Mouse (Mus musculus) lung, postnatal 0 days (tissue): ENCODE data around the gene Gadl1.

Experiments
- CTCF ChIP-seq: IDR thresholded peaks from 2 replicates; pipeline ENCODE4 v1.5.1; 2016; ENCODE audit warnings: antibody characterized with exemption, mild to moderate bottlenecking
- EP300 ChIP-seq: IDR thresholded peaks from 2 replicates; pipeline ENCODE4 v1.6.1; 2016; ENCODE audit warnings: antibody characterized with exemption, mild to moderate bottlenecking, control low read depth

- peak; percentile 11; the same call in 1 of the 2 replicates for TF ChIP-seq CTCF
- TF ChIP-seq EP300, result no peak
Observed at GRCm38 (mm10) chr9:115924094-115924493, 14.8 kb downstream of the Gadl1 start.
